Mouse (Mus musculus) erythroblast, embryonic 14.5 days (primary cell): ENCODE measurements around the gene Bace1.

ENCODE experiments used
- GATA1 ChIP-seq: IDR thresholded peaks from 2 replicates; pipeline ENCODE4 v1.6.1; 2012; ENCODE audit warnings: low read length, inconsistent platforms, mixed read lengths
- TAL1 ChIP-seq: IDR thresholded peaks from 3 replicates; pipeline ENCODE4 v1.6.1; 2012; ENCODE audit warnings: low read length, inconsistent platforms, mixed read lengths

DNA sequence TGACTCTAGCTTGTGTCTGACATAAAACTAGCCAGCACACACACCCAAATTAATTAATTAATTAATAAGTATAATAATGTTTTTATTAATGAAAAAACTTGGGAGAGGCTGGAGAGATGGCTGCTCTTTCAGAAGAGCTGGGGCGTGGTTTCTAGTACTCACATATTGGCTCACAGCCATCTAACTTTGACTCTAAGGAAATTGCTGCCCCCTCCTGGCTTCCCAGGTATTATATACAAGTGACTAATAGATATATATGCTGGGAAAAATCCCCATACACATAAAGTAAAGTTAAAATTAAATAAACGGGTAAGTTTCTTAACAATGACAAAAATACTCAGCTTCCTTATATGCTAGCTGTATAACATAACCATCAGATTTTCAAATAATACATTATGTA, 39.5 kb downstream of the Bace1 start:
- TF ChIP-seq GATA1 (no peak), TAL1 (no peak)
